Mouse (Mus musculus): ENCODE measurements around the gene Nlrp6. TPM values are rescaled to one million over a fixed set of nuclear protein-coding genes. Genes with fewer than 3 reads are reported as not detected.

The Nlrp6 gene
- under 1 TPM in 1 of 2 experiments, not detected in 1; 0.17 TPM for total RNA-seq (2023)

DNA sequence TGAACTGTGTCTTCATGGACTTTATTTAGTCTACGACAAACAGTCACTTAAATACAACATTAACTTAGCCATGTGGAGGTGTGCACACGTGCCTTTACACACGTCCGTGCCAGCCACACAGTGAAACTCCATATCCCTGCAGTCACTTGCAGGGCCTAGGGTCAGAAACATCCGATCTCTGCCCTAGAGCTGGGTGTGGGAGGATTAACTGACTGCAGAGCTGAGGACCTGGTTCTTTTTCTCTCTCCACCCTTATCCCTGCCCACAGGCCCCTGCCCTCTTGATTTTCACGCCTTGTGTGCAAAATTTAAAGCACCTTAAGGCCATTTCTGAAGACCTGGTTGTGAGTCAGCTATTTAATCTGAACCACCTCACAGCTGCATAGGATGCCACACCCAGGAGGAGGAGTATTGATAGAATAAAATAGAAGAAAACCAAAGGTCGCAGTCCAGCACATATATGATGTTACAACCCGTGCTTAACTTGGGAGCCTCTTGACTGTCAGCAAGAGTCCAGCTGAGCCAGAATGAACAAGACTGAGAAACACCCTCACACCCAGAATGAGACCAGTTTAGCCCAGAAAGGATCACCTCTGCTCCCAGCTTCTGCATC is at the start of gene Nlrp6:
Gene Nlrp6, plus strand, starts transcription at position 485 of the 612 bp plus-strand sequence.

DNA sequence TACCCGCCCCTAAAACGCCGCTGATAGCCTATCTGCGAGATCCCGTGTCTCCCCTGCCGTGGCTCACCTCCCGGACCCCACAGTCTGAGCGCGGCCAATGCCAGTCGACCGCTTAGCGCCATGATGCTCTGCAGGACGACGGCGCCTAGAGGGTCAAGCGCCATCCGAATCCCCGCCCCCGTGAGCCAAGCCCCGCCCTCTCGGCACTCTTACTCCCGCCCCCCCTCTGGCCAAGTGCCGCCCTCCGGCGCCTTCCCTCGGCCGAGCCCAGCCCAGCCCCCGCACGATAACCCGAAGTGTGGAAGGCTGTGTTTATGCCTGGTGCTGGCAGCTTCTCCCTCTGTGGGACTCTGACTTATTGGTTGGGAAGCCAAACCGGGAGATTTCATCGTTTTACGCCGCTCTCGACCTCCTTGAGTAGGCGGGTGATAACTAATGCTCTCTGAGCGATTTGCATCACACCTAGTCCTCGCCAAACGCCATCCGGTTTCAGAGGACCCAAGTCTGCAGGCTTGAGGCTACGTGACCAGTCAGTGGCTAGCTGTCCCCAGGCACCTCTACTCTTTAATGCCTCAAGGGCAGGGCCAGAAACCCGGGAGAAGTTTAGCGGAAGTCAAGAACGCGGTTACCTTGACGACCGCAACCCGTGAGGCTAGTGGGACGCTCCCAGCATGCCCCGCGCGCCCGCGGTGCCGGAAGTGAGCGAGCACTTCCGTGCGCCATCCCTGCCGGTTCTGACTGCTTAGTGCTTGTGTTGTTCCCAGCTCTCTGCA is 38.8 kb upstream of the Nlrp6 start, which contains the start of the genes Psmd13 and Sirt3:
Gene Psmd13, plus strand, starts transcription at position 273 of the 773 bp plus-strand sequence.
Gene Sirt3, minus strand, starts transcription at position 614 of the 773 bp plus-strand sequence.

DNA sequence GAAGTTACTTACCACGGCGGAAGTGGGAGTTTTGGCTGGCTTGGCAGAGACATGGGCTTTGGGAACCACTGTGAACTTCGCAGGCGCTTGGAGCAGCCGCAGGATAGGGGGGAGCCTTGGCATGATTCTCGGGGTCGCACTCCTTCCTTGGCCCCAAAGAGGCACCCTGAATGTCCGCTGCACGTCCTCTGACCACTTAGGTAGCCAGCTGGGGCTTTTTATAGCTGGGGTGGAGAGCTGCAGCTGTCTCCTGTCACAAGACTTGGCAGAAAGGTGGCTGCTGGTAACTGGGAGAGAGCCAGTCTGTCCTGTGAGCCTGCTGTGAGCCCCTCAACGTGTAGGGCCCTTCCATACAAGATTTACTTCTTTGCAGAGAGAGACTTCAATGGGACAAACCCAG is 20.5 kb upstream of the Nlrp6 start, which contains the start of gene Cox8b:
Gene Cox8b, minus strand, starts transcription at position 227 of the 400 bp plus-strand sequence.

DNA sequence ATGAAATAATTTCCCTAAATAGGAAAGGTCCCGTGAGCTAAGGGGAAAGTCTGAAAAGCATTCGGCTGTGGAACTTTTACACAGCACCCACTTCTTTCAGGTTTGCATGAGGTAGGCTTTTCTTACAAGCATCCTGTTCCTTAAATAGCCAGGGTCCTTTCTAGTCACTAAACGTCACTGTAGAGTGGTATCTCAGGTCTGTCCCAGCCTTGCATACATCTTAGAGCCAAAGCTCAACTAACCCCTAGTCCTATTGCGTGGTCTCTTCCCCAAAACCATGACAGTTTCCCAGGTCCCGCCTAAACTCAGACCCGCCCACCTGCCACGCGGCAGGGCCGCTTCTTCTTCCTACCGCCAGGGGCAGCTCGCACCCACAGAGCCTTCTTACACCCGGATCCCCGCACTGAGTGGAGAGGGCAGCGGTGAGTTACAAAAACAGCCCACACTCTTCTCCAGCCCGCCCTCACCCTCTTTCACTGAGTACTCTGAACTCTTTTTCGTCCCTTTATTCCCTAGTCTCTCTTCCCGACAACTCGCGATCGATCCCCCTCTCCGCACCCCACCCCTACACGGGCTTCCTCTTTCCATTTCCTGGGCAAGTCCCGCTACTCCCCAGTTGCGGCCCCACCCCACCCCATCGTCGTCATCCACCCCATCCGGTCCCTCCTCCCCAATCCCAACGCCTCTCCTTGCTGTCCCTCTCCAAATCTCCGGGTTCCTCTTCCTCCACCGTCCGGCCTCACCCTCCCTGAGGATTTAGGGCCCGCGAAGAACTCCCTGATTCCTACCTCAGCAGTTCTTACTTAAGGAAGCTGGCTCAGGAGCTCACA is 20.7 kb downstream of the Nlrp6 start, which contains the start of gene Pgghg:
Gene Pgghg, plus strand, starts transcription at position 170 of the 830 bp plus-strand sequence.

DNA sequence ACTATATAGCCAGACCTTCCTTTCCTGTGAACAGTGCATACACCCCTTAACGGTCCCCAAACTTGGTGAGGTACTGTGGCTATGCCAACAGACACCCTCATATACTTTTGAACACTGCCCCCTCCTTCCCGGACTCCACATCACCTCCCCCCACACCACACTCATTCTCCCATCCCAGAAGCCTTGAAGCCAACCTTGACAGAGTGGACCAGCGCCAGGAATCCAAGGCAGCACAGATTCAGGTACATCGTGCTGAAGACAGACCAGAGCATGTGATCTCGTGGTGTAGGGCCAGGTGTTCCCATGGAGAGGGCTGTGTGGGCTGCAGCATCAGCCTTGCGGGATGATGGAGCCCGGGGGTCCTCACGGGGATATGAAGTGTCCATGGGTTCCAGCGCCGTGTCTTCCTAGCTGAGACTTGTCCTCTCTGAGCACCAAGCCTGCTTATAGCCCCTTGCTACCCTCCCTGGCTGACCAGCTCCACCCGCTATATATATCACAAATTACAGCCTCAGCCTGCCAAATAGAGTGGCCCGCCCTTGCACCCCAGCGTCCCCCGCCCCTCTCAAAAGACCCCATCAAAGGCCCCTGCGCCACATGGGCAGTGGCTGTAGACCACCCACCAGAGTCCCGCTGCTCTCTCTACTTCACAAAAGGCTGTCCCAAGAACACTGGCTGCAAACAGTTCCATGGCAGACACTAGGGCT is 29.3 kb downstream of the Nlrp6 start, which contains the start of gene Ifitm5:
Gene Ifitm5, minus strand, starts transcription at position 468 of the 707 bp plus-strand sequence.

DNA sequence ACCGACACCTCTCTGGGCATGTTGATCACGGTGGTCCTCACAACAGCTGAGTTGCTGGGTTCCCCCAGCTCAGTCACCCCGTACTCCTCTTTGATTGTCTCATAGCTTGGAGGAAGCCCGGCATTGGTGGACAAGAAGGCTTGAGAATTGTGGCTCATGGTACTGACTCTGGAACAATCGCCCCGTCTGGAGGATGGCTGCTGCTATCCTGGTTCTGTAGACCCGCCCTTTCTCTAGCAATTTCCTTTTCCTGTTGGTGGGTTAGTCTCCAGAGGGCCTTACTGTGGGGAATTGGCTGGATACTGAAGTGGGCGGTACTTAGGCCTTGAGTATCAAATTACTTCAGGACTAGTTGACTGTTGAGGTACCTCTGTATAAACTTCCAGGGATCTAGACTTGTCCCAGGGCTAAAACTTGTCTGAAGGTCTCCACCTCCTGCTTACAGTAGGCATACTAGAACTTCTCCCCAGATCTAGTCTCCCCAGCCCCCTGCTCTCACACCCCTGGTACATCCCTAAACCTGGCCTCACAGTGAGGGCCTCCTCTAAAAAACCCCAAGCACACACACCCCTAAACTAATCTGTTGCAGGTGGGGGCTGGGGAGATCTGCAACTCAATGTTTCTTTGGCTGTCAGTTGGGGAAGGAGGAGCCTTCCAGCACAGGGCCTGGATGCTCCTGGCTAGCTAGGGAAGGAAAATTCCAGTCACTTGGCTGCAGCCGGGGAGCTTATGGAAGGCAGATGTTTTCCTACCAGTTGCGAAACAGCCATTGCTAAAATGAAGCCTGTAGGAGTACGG is 35.3 kb downstream of the Nlrp6 start, which contains the start of the genes Gm45717 and Ifitm2:
Gene Gm45717, minus strand, starts transcription at position 180 of the 798 bp plus-strand sequence.
Gene Ifitm2, minus strand, starts transcription at position 230 of the 798 bp plus-strand sequence.

DNA sequence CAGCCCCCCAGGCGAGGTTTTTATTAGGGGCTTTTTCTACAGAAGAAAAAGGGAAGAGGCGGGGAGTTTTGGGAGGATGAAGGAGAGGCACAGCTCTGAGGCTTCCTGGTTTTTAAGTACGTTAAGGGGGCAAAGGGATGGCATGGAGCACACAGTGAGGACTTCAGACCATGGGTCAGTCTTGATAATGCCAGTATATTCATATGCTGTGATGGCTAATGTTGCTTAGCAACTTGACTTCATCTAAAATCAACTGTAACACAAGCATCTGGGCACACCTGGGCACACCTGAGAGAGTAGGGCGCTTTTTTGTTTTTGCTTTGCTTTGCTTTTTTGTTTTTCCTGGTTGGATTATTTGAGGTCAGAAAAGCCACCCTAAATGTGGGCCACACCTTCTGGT is 46.2 kb downstream of the Nlrp6 start, which contains the start of gene Ifitm1:
Gene Ifitm1, plus strand, starts transcription at position 301 of the 400 bp plus-strand sequence.

Other genes starting within 250 kb of the Nlrp6 start
- gene Olfr45, start 239.0 kb upstream of the Nlrp6 start, total RNA-seq (2023): not detected
- gene Olfr541, start 223.6 kb upstream of the Nlrp6 start, total RNA-seq (2023): not detected
- gene Cyp2e1, start 157.2 kb upstream of the Nlrp6 start, total RNA-seq (2023): not detected
- gene Syce1, start 133.1 kb upstream of the Nlrp6 start, total RNA-seq (2023): not detected
- not detected for gene Zfp941, start 98.7 kb upstream of the Nlrp6 start, total RNA-seq (2023)
- not detected for gene Urah, start 85.9 kb upstream of the Nlrp6 start, total RNA-seq (2023)
- not detected for gene Scgb1c1, start 75.4 kb upstream of the Nlrp6 start, total RNA-seq (2023)
- gene Odf3, start 73.1 kb upstream of the Nlrp6 start, total RNA-seq (2023): not detected
- not detected for gene Gm45785, start 64.6 kb upstream of the Nlrp6 start, total RNA-seq (2023)
- gene Ric8a, start 63.9 kb upstream of the Nlrp6 start, total RNA-seq (2023): 100 to 1,000 TPM; 109 to 116 TPM
- 10 to 100 TPM; 31.2 to 31.7 TPM for gene Bet1l, start 63.3 kb upstream of the Nlrp6 start, total RNA-seq (2023)
- gene Psmd13, start 38.9 kb upstream of the Nlrp6 start, total RNA-seq (2023): 10 to 100 TPM; 75.3 to 88.5 TPM
- 1 to 10 TPM; 8.4 to 9.2 TPM for gene Sirt3, start 38.6 kb upstream of the Nlrp6 start, total RNA-seq (2023)
- not detected for gene Cox8b, start 20.5 kb upstream of the Nlrp6 start, total RNA-seq (2023)
- gene Pgghg, start 20.5 kb downstream of the Nlrp6 start, total RNA-seq (2023): 1 to 10 TPM; 7.3 to 8.9 TPM
- not detected for gene Ifitm5, start 29.4 kb downstream of the Nlrp6 start, total RNA-seq (2023)
- gene Gm45717, start 35.0 kb downstream of the Nlrp6 start, total RNA-seq (2023): not detected
- gene Ifitm2, start 35.1 kb downstream of the Nlrp6 start, total RNA-seq (2023): 10 to 100 TPM; 17.0 to 18.4 TPM
- 1 to 10 TPM in 1 of 2 experiments, not detected in 1; 5.9 TPM for gene Ifitm1, start 46.3 kb downstream of the Nlrp6 start, total RNA-seq (2023)
- gene Ifitm3, start 89.9 kb downstream of the Nlrp6 start, total RNA-seq (2023): 1 to 10 TPM; 1.2 to 5.6 TPM
- gene Ifitm6, start 97.0 kb downstream of the Nlrp6 start, total RNA-seq (2023): not detected
- not detected for gene Gm17387, start 108.2 kb downstream of the Nlrp6 start, total RNA-seq (2023)
- 1 to 10 TPM; 1.4 to 2.2 TPM for gene B4galnt4, start 140.2 kb downstream of the Nlrp6 start, total RNA-seq (2023)
- 10 to 100 TPM; 45.7 to 59.0 TPM for gene Pkp3, start 157.3 kb downstream of the Nlrp6 start, total RNA-seq (2023)
- gene Sigirr, start 179.7 kb downstream of the Nlrp6 start, total RNA-seq (2023): 10 to 100 TPM; 74.9 to 85.3 TPM
- not detected for gene Ano9, start 196.9 kb downstream of the Nlrp6 start, total RNA-seq (2023)
- gene Ptdss2, start 201.5 kb downstream of the Nlrp6 start, total RNA-seq (2023): 10 to 100 TPM; 12.0 to 12.5 TPM

All from T-cell, adult 66 days (primary cell).